Mouse (Mus musculus): Measurements from ENCODE around the gene Gpr108.

DNA sequence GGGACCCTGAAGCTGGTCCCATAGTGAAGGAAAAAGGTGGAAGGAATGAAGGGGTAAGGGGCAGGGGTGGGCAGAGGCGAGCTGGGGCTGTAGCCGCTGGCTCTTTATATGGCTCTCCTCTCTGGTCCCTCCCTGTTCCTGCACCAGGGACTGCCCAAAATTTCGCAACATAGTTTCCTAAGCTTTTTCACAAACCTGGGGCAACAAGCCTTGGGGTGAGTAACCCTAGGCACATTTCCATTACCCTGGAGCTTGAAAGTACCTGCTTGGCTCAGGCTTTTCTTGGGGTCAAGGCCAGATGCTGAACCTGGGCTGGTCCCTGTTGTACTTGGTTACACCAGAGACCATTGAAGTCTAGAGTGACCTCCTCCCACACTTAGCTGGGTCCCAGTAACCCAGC, 20.2 kb downstream of the Gpr108 start, which contains the start of gene C3:
- TF ChIP-seq POLR2A (IDR thresholded peaks at IDR 0.05; ENCODE audit: low read depth, low read length) (no peak), CTCF (conservative IDR thresholded peaks at IDR 0.05; ENCODE audit: insufficient read depth, insufficient read length, low read depth, low read length) (no peak)
